Mouse (Mus musculus) E14TG2a.4 (cell line): ENCODE data around the gene Ctsc.

Source experiments
- CTCF ChIP-seq: conservative IDR thresholded peaks from 2 replicates; pipeline ENCODE4 v1.5.1; 2014; ENCODE audit warnings: low read length
- NANOG ChIP-seq: IDR thresholded peaks from 2 replicates; pipeline ENCODE4 v1.6.1; 2014; ENCODE audit warnings: borderline replicate concordance, low read length, mixed read lengths
- POU5F1 ChIP-seq: IDR thresholded peaks from 2 replicates; pipeline ENCODE4 v1.6.1; 2014; ENCODE audit warnings: low read length, borderline replicate concordance

GRCm38 (mm10) chr7:88296932-88297331, 19.0 kb downstream of the Ctsc start:
- TF ChIP-seq CTCF (no peak), NANOG (no peak), POU5F1 (no peak)
